Mouse (Mus musculus) liver, embryonic 15.5 days (tissue): Measurements from ENCODE around the gene Comp. TPM values are rescaled to one million over a fixed set of nuclear protein-coding genes. Genes with fewer than 3 reads are reported as not detected.
A peak's percentile ranks its signal among the peaks of the same experiment; 100 is the strongest.

ENCODE experiments used
- ATAC-seq: fragments of 200-750 bp; cut with Nextera tagmentation; 2 replicates; pipeline ENCODE4 v1.8.0; 2017; ENCODE audit warnings: moderate number of reproducible peaks, mild to moderate bottlenecking, moderate library complexity; ENCODE audit not compliant: insufficient read depth
- H3K27ac ChIP-seq: fragments of 300-500 bp; sonication (generic); replicated peaks from 2 replicates; pipeline ENCODE4 v1.5.1; 2015; ENCODE audit warnings: mild to moderate bottlenecking, inconsistent platforms
- H3K27me3 ChIP-seq: fragments of 300-500 bp; sonication (generic); 2 replicates; pipeline ENCODE4 v1.6.1; 2015; ENCODE audit warnings: mild to moderate bottlenecking, inconsistent platforms
- H3K36me3 ChIP-seq: fragments of 300-500 bp; sonication (generic); replicated peaks from 2 replicates; pipeline ENCODE4 v1.6.1; 2015; ENCODE audit warnings: moderate library complexity, mild to moderate bottlenecking, inconsistent platforms
- H3K4me1 ChIP-seq: fragments of 300-500 bp; sonication (generic); replicated peaks from 2 replicates; pipeline ENCODE4 v1.6.1; 2015; ENCODE audit warnings: inconsistent platforms
- H3K4me2 ChIP-seq: fragments of 300-500 bp; sonication (generic); 2 replicates; pipeline ENCODE4 v1.6.1; 2015; ENCODE audit warnings: moderate library complexity, mild to moderate bottlenecking, inconsistent platforms
- H3K4me3 ChIP-seq: fragments of 300-500 bp; sonication (generic); replicated peaks from 2 replicates; pipeline ENCODE4 v1.5.1; 2015; ENCODE audit warnings: mild to moderate bottlenecking, inconsistent platforms
- H3K9ac ChIP-seq: fragments of 300-500 bp; sonication (generic); 2 replicates; pipeline ENCODE4 v1.6.1; 2015; ENCODE audit warnings: moderate library complexity, mild to moderate bottlenecking, inconsistent platforms
- H3K9me3 ChIP-seq: fragments of 300-500 bp; sonication (generic); replicated peaks from 2 replicates; pipeline ENCODE4 v1.6.1; 2016; ENCODE audit warnings: inconsistent platforms
- WGBS: fragments of 180-500 bp; shearing (Covaris S2); methylation state at CpG from one replicate; pipeline ENCODE4 v1.1.7; 2015; ENCODE audit warnings: mixed read lengths; ENCODE audit not compliant: insufficient replicate concordance; 5-methylcytosine and 5-hydroxymethylcytosine counted together
- polyA plus RNA-seq: library from polyadenylated mRNA; unstranded; fragments of >200 nt; fragmentation: Nextera tagmentation; extraction: Ambion mirVana; gene quantifications from 2 replicates; pipeline ENCODE4 v1.2.1, GENCODE M21; 2015

Comp gene
- 1.3 and 2.1 TPM in 2 replicates for polyA plus RNA-seq

- peak within 1 kb of the TSS; percentile 47 for H3K4me3 ChIP-seq
- H3K27ac ChIP-seq = no peak within 1 kb of the TSS
- peak within 1 kb of the TSS; percentile 66 for H3K4me2 ChIP-seq
- H3K27me3 ChIP-seq = peaks cover 96% of the 10 kb centered on the region
- H3K9me3 ChIP-seq = no peaks in the 10 kb centered on the region
- H3K9ac ChIP-seq = no peak within 1 kb of the TSS
- H3K4me1 ChIP-seq = peaks cover 42% of the 10 kb centered on the region
- no peaks in the 10 kb centered on the region for H3K36me3 ChIP-seq
- WGBS = 5% methylated on average over 47 of the region's 47 CpGs
- no peak for ATAC-seq
These were observed at the start of gene Comp for GRCm38 (mm10) chr8:70373397-70374317. Comp (plus strand) TSS chr8:70373558.

GRCm38 (mm10) chr8:70323716-70324115 is 49.6 kb upstream of the Comp start:
- peaks cover 17% of the 10 kb centered on the region for H3K4me1 ChIP-seq
- ATAC-seq = no peak
- H3K4me3 ChIP-seq = no peak overlapping the region
- H3K36me3 ChIP-seq = no peaks in the 10 kb centered on the region
- no peak overlapping the region for H3K4me2 ChIP-seq
- H3K9me3 ChIP-seq = 0 out of 2 replicates have a peak, but pooled peaks cover 3% of the 10 kb centered on the region
- no peak overlapping the region for H3K27ac ChIP-seq
- H3K9ac ChIP-seq = no peak overlapping the region
- H3K27me3 ChIP-seq = peaks cover 16% of the 10 kb centered on the region
- WGBS = 73% methylated on average over 3 of the region's 3 CpGs

GRCm38 (mm10) chr8:70327512-70327911 is 45.8 kb upstream of the Comp start:
- H3K36me3 ChIP-seq = peaks cover 21% of the 10 kb centered on the region
- H3K4me1 ChIP-seq = peaks cover 49% of the 10 kb centered on the region
- WGBS = 62% methylated on average over 6 of the region's 6 CpGs
- H3K4me3 ChIP-seq = no peak overlapping the region
- no peak overlapping the region for H3K9ac ChIP-seq
- H3K27me3 ChIP-seq = peaks cover 17% of the 10 kb centered on the region
- H3K27ac ChIP-seq = peak overlapping the region; percentile 87
- H3K9me3 ChIP-seq = 0 out of 2 replicates have a peak, but pooled peaks cover 3% of the 10 kb centered on the region
- H3K4me2 ChIP-seq = 0 out of 2 replicates have a peak overlapping the region, but pooled peaks have one; percentile 0
- peak; percentile 73 for ATAC-seq

GRCm38 (mm10) chr8:70329124-70329834 is 44.1 kb upstream of the Comp start, which contains the start of gene Gdf1:
Gdf1 (plus strand) TSS chr8:70329817.
- Histone ChIP-seq H3K4me2 (peak within 1 kb of the TSS; percentile 27; the same call in 1 of the 2 replicates), H3K4me3 (no peak within 1 kb of the TSS; the same call in 1 of the 2 replicates), H3K27ac (peak within 1 kb of the TSS; percentile 87), H3K9ac (no peak within 1 kb of the TSS), H3K4me1 (peaks cover 49% of the 10 kb centered on the region), H3K9me3 (0 out of 2 replicates have a peak, but pooled peaks cover 3% of the 10 kb centered on the region), H3K27me3 (peaks cover 14% of the 10 kb centered on the region), H3K36me3 (peaks cover 39% of the 10 kb centered on the region)
- 37% methylated on average over 14 of the region's 14 CpGs for WGBS
- ATAC-seq = no peak

- WGBS = 18% methylated on average over 45 of the region's 45 CpGs
- H3K36me3 ChIP-seq = peaks cover 47% of the 10 kb centered on the region
- H3K4me3 ChIP-seq = no peak overlapping the region; the same call in 1 of the 2 replicates
- peak overlapping the region; percentile 27; the same call in 1 of the 2 replicates for H3K4me2 ChIP-seq
- no peak; the same call in 1 of the 2 replicates for ATAC-seq
- H3K9me3 ChIP-seq = 0 out of 2 replicates have a peak, but pooled peaks cover 3% of the 10 kb centered on the region
- no peak overlapping the region for H3K27ac ChIP-seq
- H3K9ac ChIP-seq = no peak overlapping the region
- H3K4me1 ChIP-seq = peaks cover 49% of the 10 kb centered on the region
- H3K27me3 ChIP-seq = peaks cover 14% of the 10 kb centered on the region
These were observed 43.3 kb upstream of the Comp start for GRCm38 (mm10) chr8:70329835-70330740.

GRCm38 (mm10) chr8:70330741-70331364 is 42.5 kb upstream of the Comp start:
- H3K27ac ChIP-seq = no peak overlapping the region
- 0 out of 2 replicates have a peak, but pooled peaks cover 3% of the 10 kb centered on the region for H3K9me3 ChIP-seq
- peaks cover 14% of the 10 kb centered on the region for H3K27me3 ChIP-seq
- peak overlapping the region; percentile 27; the same call in 1 of the 2 replicates for H3K4me2 ChIP-seq
- H3K4me3 ChIP-seq = no peak overlapping the region; the same call in 1 of the 2 replicates
- no peak overlapping the region for H3K9ac ChIP-seq
- peaks cover 54% of the 10 kb centered on the region for H3K36me3 ChIP-seq
- peak; percentile 25; the same call in 1 of the 2 replicates for ATAC-seq
- 52% methylated on average over 53 of the region's 53 CpGs for WGBS
- peaks cover 49% of the 10 kb centered on the region for H3K4me1 ChIP-seq

- Histone ChIP-seq H3K4me1 (peaks cover 49% of the 10 kb centered on the region), H3K27me3 (peaks cover 14% of the 10 kb centered on the region), H3K9me3 (0 out of 2 replicates have a peak, but pooled peaks cover 3% of the 10 kb centered on the region), H3K4me2 (no peak overlapping the region), H3K27ac (no peak overlapping the region), H3K9ac (no peak overlapping the region), H3K4me3 (no peak overlapping the region), H3K36me3 (peaks cover 61% of the 10 kb centered on the region)
- 89% methylated on average over 19 of the region's 19 CpGs for WGBS
- no peak for ATAC-seq
These were observed 41.8 kb upstream of the Comp start for GRCm38 (mm10) chr8:70331526-70331925.

GRCm38 (mm10) chr8:70332070-70332877 is 41.1 kb upstream of the Comp start:
- peaks cover 14% of the 10 kb centered on the region for H3K27me3 ChIP-seq
- no peak for ATAC-seq
- no peak overlapping the region for H3K9ac ChIP-seq
- peaks cover 46% of the 10 kb centered on the region for H3K4me1 ChIP-seq
- H3K36me3 ChIP-seq = peaks cover 69% of the 10 kb centered on the region
- H3K27ac ChIP-seq = no peak overlapping the region
- no peak overlapping the region for H3K4me3 ChIP-seq
- H3K9me3 ChIP-seq = 0 out of 2 replicates have a peak, but pooled peaks cover 2% of the 10 kb centered on the region
- 48% methylated on average over 41 of the region's 41 CpGs for WGBS
- no peak overlapping the region for H3K4me2 ChIP-seq

GRCm38 (mm10) chr8:70332878-70333202 is 40.5 kb upstream of the Comp start:
- no peak overlapping the region for H3K4me2 ChIP-seq
- 86% methylated on average over 6 of the region's 6 CpGs for WGBS
- H3K9ac ChIP-seq = no peak overlapping the region
- H3K27ac ChIP-seq = no peak overlapping the region
- H3K27me3 ChIP-seq = peaks cover 14% of the 10 kb centered on the region
- H3K36me3 ChIP-seq = peaks cover 74% of the 10 kb centered on the region
- H3K9me3 ChIP-seq = no peaks in the 10 kb centered on the region
- no peak overlapping the region for H3K4me3 ChIP-seq
- peaks cover 41% of the 10 kb centered on the region for H3K4me1 ChIP-seq
- no peak for ATAC-seq
